Mouse (Mus musculus): Measurements from ENCODE around the gene Actl10.

Gene Actl10

GRCm38 (mm10) chr2:154580586-154580985 is 29.0 kb downstream of the Actl10 start:
- no peak for DNase-seq (ENCODE audit: low read depth, low spot score)

- DNase-seq (ENCODE audit: low read depth, low spot score): peak; percentile 70
Observed at GRCm38 (mm10) chr2:154581421-154581820, 29.8 kb downstream of the Actl10 start.

GRCm38 (mm10) chr2:154583906-154584872 is 32.6 kb downstream of the Actl10 start:
- no peak for DNase-seq (ENCODE audit: low read depth, low spot score)

GRCm38 (mm10) chr2:154584931-154585601 is 33.5 kb downstream of the Actl10 start:
- DNase-seq (ENCODE audit: low read depth, low spot score): no peak

- peak; percentile 81 for DNase-seq (ENCODE audit: low read depth, low spot score)
Observed at GRCm38 (mm10) chr2:154586405-154586804, 34.8 kb downstream of the Actl10 start.

- no peak for DNase-seq (ENCODE audit: low read depth, low spot score)
Observed at GRCm38 (mm10) chr2:154589051-154589450, 37.5 kb downstream of the Actl10 start.

- no peak for DNase-seq (ENCODE audit: low read depth, low spot score)
Observed at GRCm38 (mm10) chr2:154591239-154591638, 39.7 kb downstream of the Actl10 start.

GRCm38 (mm10) chr2:154593025-154593424 is 41.4 kb downstream of the Actl10 start:
- peak; percentile 96 for DNase-seq (ENCODE audit: low read depth, low spot score)

GRCm38 (mm10) chr2:154595775-154596174 is 44.2 kb downstream of the Actl10 start:
- DNase-seq (ENCODE audit: low read depth, low spot score): no peak

- no peak for DNase-seq (ENCODE audit: low read depth, low spot score)
Observed at GRCm38 (mm10) chr2:154597399-154597798, 45.8 kb downstream of the Actl10 start.

- no peak for DNase-seq (ENCODE audit: low read depth, low spot score)
Observed at GRCm38 (mm10) chr2:154600586-154600985, 49.0 kb downstream of the Actl10 start.

GRCm38 (mm10) chr2:154601324-154601723 is 49.7 kb downstream of the Actl10 start:
- DNase-seq (ENCODE audit: low read depth, low spot score): no peak

All from ZHBTc4 (cell line).